Mouse (Mus musculus): ENCODE results near the gene Rplp1.

DNA sequence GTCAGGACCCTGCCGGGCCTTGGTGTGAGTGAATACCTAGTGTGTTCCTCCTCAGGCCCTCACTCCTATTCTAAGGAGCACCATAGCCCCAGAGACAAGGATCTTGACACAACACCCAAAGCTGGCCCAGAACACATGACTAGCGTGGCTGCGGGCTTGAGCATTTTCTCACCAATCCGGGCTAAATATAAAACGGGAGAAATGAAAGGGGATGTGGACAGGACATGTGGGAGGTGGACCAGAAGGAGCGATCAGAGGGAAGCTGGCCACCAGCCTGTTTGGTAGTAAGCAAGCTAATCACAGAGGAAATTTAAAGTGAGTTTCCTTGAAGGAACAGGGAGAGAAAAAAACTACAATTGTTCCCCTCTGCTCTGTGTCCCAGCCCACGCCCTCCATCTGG lies 28.4 kb downstream of the Rplp1 start:
- no peak for TF ChIP-seq POLR2A (IDR thresholded peaks at IDR 0.05; ENCODE audit: control insufficient read depth, extremely low read depth, insufficient read depth, low read length, poor library complexity)
- TF ChIP-seq CTCF (IDR thresholded peaks at IDR 0.05; ENCODE audit: borderline replicate concordance, control insufficient read depth, extremely low read depth, insufficient read depth, low read length, poor library complexity) = no peak
